Mouse (Mus musculus): ENCODE measurements at regions not wholly inside any gene's neighbourhood (a gene's known extent, or its start where the extent isn't known, plus 50 kb on each side); places are given as distances from the start of the nearest gene placed in this dataset.

DNA sequence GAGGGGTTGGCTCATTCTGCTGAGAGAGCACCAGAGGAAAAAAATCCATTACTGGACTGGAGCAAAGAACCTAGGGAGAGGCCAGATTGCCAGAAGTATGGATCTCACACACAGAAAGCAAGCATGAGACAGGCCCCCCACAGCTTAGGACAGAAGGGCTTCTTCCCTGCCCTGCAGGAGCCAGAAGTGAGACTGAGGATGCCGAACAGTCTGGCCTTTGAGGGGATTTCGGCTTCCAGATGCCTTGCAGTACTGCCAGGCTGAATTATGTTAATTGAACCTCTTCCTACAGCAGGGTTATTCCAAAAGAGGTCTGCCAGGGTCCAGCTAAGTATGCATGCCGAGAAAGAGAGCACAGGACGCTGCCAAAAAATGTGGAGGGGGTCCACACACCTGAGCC lies 71.4 kb upstream of the Adgrl4 start:
- DNase-seq (ENCODE audit: low read depth), result no peak

DNA sequence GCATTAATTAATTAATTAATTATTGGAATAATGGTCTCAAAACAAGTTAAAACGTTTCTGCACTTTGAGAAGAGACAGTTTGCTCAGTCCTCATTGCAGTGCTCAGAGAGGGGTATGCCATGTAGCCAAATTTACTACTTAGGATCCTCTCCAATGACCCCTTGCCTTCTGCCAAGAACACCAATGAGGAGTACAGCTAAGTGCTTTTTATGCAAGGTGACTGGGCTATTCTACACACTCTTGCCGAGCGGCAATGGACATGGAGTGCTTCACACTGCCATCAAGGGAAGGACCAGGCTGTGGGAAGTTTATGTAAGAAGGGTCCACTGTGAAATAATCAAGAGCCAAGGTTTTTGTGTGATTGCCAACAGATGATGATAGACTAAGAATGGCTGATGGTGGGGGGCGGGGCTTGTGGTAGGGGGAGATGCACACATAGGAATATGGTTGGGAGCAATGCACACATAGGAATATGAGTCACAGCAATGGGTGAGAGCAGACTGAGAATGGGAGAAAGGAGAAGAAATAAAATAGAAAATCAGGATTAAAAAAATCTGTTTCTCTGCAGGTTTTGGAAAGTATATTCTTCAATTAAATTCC lies 70.9 kb upstream of the Adgrl4 start:
- DNase-seq (ENCODE audit: low read depth), result no peak

DNA sequence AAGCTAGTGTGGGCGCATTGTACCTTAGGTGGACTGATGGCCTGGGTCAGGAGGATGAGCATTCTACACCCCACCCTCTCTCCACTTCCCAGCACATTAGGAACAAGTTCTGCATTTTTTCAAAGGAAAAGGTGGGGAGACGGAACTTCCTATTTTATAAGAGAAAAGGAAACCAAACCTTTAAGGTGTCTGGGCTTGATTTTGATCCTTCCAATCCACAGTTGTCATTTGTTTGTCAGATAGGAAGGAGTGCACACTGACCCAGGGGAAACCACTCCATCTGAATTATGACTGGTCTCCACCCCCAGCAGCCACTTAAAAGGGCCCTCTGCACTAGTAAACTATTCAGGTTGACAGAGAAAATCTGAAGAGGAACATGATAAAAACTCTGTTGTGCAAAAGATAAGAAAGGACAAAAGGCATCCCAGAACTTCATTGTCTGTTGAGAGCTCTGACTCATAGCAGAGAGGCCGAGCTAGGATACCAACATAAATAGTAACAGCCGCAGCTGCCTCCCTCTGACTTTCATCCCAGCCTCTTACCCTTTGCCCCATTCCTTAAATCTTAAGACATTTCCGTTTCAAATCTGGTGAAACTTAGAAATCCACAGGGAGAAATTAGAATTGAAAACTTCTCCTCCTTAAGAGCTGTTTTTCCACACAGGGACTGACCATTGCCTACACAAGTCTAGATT lies 54.2 kb upstream of the Adgrl4 start:
- no peak for DNase-seq (ENCODE audit: low read depth)

DNA sequence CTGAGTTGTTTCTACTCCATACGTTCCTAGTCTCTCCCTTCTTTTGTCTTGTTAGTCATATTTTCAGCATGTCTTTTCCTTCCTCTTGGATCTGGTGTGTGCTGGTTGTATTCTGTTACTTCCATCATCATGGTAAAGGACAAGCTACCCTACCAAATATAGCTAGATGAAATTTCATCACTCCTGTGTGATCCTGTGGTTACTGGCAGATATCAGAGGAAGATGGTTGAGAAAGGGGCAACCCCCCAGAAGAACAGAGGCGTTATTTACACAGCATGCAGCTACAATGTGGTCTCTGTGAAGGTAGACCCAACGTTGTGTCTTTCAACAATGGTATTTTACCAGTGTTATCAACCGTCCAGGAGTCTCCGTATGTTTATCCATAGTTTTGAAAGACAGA lies 52.8 kb upstream of the Adgrl4 start:
- no peak for DNase-seq (ENCODE audit: low read depth)

DNA sequence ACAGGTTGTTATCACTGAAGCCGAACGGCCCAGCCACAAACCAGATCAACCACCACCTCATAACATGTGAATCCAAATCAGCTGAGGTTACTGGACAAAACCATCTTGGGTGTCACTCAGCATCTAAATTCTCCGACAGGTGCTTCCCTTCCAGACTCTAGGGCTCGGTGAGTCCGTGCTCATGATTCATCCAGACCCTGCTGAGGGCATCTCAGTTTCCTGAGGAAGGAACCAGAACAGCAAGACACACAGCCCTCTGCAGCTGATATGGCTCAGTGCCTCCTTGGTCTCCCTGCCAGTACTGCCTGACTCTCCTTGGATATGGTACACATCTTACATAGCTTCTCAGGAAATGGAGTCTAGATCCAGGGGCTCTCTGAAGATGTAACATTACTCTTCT lies 51.6 kb upstream of the Adgrl4 start:
- DNase-seq (ENCODE audit: low read depth), result no peak
